Mouse (Mus musculus) small intestine, adult 2 months (tissue): ENCODE data around the gene Med17. TPM values are rescaled to one million over a fixed set of nuclear protein-coding genes. Genes with fewer than 3 reads are reported as not detected.
A peak's percentile ranks its signal among the peaks of the same experiment; 100 is the strongest.

Experiments used
- H3K27ac ChIP-seq: fragments of 200-500 bp; 2 replicates; pipeline ENCODE4 v1.5.1; 2012; ENCODE audit warnings: low read depth, low read length, control low read depth, inconsistent platforms; ENCODE audit not compliant: insufficient read depth
- H3K27me3 ChIP-seq: fragments of 200-500 bp; 2 replicates; pipeline ENCODE4 v1.6.1; 2012; ENCODE audit warnings: mild to moderate bottlenecking, moderate library complexity, low read length, inconsistent platforms; ENCODE audit not compliant: control insufficient read depth, insufficient read depth
- H3K36me3 ChIP-seq: fragments of 200-500 bp; 2 replicates; pipeline ENCODE4 v1.6.1; 2012; ENCODE audit warnings: mild to moderate bottlenecking, low read length, control low read depth, inconsistent platforms; ENCODE audit not compliant: control insufficient read depth, insufficient read depth
- H3K4me1 ChIP-seq: fragments of 200-500 bp; 2 replicates; pipeline ENCODE4 v1.6.1; 2012; ENCODE audit warnings: low read length, inconsistent platforms, mixed read lengths; ENCODE audit not compliant: control insufficient read depth, insufficient read depth, insufficient read length
- H3K4me3 ChIP-seq: fragments of 200-500 bp; 2 replicates; pipeline ENCODE4 v1.5.1; 2012; ENCODE audit warnings: low read depth, mild to moderate bottlenecking, control low read depth, inconsistent platforms, low read length, moderate library complexity
- CTCF ChIP-seq: fragments of 200-500 bp; IDR thresholded peaks from 2 replicates; pipeline ENCODE4 v1.5.1; 2012; ENCODE audit warnings: low read depth, mild to moderate bottlenecking, control low read depth, inconsistent platforms, low read length, moderate library complexity, mixed read lengths; ENCODE audit not compliant: insufficient replicate concordance, insufficient read length; ENCODE audit errors: extremely low read depth
- POLR2A ChIP-seq: fragments of 200-500 bp; IDR thresholded peaks from 2 replicates; pipeline ENCODE4 v1.6.1; 2012; ENCODE audit warnings: low read depth, mild to moderate bottlenecking, control low read depth, inconsistent platforms, low read length, moderate library complexity
- WGBS: fragments of 180-500 bp; shearing (Covaris S2); methylation state at CpG from one replicate; pipeline ENCODE4 v1.1.7; 2018; 5-methylcytosine and 5-hydroxymethylcytosine counted together
- polyA plus RNA-seq: library from polyadenylated mRNA; depleted of rRNA; stranded (reverse); fragments of >200 nt; gene quantifications from 2 replicates; pipeline ENCODE4 v1.2.3, GENCODE M21; 2012

The Med17 gene
- polyA plus RNA-seq, 1 experiment: 22.5 TPM

DNA sequence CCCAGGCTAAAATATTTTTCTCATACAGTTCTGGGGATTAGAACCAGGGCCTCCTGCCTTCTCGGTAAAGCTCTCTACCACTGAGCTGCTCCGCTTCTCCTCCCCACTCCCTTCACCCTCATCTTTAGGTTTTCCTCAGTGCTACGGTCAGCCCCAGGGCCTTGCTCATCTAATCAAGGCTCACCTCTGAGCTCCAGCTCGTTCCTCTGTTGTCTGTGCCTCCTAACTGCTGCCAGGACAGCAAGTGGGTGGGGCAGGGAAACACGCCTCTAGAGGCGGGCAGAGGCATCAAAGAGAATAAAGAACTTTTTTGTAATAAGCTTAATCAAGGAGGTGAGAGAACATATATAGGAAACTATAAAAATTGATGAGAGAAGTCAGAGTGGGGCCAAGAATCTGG is 8.1 kb upstream of the Med17 start:
- Histone ChIP-seq H3K27me3 (no peaks in the 10 kb centered on the region), H3K36me3 (peaks cover 47% of the 10 kb centered on the region), H3K4me1 (no peaks in the 10 kb centered on the region), H3K4me3 (no peak overlapping the region), H3K27ac (no peak overlapping the region)
- WGBS: 56% methylated on average over 6 of the region's 6 CpGs
- TF ChIP-seq POLR2A: no peak
- no peak for TF ChIP-seq CTCF

GRCm38 (mm10) chr9:15285443-15285842 is 5.7 kb upstream of the Med17 start:
- WGBS: 88% methylated on average over 3 of the region's 3 CpGs
- H3K27ac ChIP-seq: no peak overlapping the region
- H3K27me3 ChIP-seq: no peaks in the 10 kb centered on the region
- H3K4me1 ChIP-seq: peaks cover 4% of the 10 kb centered on the region; the same call in 1 of the 2 replicates
- H3K4me3 ChIP-seq: no peak overlapping the region
- H3K36me3 ChIP-seq: peaks cover 35% of the 10 kb centered on the region
- TF ChIP-seq CTCF (peak; percentile 48; the same call in 1 of the 2 replicates), POLR2A (no peak)

DNA sequence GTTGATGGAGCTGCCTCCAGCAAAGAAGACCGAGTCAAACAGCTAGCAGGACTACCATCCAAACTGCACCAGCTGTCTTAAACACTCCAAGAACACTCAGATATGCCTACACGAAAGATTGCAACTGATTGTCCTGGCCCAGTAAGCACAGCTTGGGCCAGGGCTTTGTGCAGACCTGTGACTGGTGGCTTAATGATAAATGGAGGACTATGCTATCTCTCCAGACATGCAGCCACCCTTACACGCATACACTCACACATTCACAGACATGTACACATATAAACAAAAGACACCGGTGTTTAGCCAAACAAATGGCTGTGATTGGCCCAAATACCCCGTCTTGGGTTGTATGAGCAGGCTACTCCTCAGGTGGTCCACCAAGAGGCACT is 754 bp upstream of the Med17 start:
- H3K36me3 ChIP-seq: peaks cover 9% of the 10 kb centered on the region

GRCm38 (mm10) chr9:15279139-15279648 is 537 bp downstream of the Med17 start:
- 5% methylated on average over 19 of the region's 19 CpGs for WGBS
- peak overlapping the region; percentile 77 for H3K27ac ChIP-seq

More for the DNA sequence above, 754 bp upstream of the Med17 start:
- H3K4me1 ChIP-seq: peaks cover 6% of the 10 kb centered on the region; the same call in 1 of the 2 replicates
- no peaks in the 10 kb centered on the region for H3K27me3 ChIP-seq
- peak overlapping the region; percentile 77; the same call in 1 of the 2 replicates for H3K4me3 ChIP-seq
- H3K27ac ChIP-seq: 0 out of 2 replicates have a peak overlapping the region, but pooled peaks have one; percentile 13
- TF ChIP-seq POLR2A (no peak), CTCF (no peak)
- WGBS: 35% methylated on average over 5 of the region's 5 CpGs

GRCm38 (mm10) chr9:15278343-15278742 is 1.4 kb downstream of the Med17 start:
- Histone ChIP-seq H3K4me1 (peaks cover 6% of the 10 kb centered on the region; the same call in 1 of the 2 replicates), H3K4me3 (no peak overlapping the region), H3K27me3 (no peaks in the 10 kb centered on the region), H3K27ac (no peak overlapping the region), H3K36me3 (peaks cover 20% of the 10 kb centered on the region)
- WGBS: 74% methylated on average over 3 of the region's 3 CpGs
- no peak for TF ChIP-seq POLR2A
- TF ChIP-seq CTCF: no peak

More at GRCm38 (mm10) chr9:15279139-15279648, 537 bp downstream of the Med17 start:
- no peaks in the 10 kb centered on the region for H3K27me3 ChIP-seq
- peak overlapping the region; percentile 77 for H3K4me3 ChIP-seq
- H3K4me1 ChIP-seq: peaks cover 6% of the 10 kb centered on the region; the same call in 1 of the 2 replicates
- TF ChIP-seq CTCF (no peak), POLR2A (no peak)
- peaks cover 15% of the 10 kb centered on the region for H3K36me3 ChIP-seq

GRCm38 (mm10) chr9:15276855-15277254 is 2.9 kb downstream of the Med17 start:
- no peak for TF ChIP-seq POLR2A
- no peak for TF ChIP-seq CTCF
- Histone ChIP-seq H3K27ac (no peak overlapping the region), H3K4me3 (no peak overlapping the region), H3K27me3 (no peaks in the 10 kb centered on the region), H3K36me3 (peaks cover 33% of the 10 kb centered on the region), H3K4me1 (peaks cover 6% of the 10 kb centered on the region; the same call in 1 of the 2 replicates)
- 94% methylated on average over 4 of the region's 4 CpGs for WGBS

DNA sequence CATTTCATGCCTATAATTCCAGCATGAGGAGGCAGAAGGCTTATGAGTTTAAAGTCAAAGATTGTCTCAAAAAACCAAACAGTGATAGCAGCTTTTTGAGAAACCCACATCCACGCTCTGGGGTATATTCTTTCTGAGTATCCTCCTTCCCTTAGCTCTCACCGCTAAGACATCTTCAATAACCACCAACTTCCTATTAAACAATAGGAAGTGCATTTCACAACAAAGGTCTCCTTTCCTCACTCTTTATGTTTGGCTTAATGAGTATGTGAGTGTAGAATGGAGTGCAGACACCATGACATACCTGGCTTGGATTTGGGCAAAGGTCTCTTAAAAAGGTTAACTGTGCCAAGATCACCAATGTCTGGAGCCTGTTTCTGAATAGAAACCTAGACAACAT is 5.8 kb downstream of the Med17 start:
- Histone ChIP-seq H3K27ac (no peak overlapping the region), H3K4me3 (no peak overlapping the region), H3K4me1 (no peaks in the 10 kb centered on the region), H3K27me3 (no peaks in the 10 kb centered on the region), H3K36me3 (peaks cover 57% of the 10 kb centered on the region)
- no peak for TF ChIP-seq POLR2A
- 92% methylated on average over 2 of the region's 2 CpGs for WGBS
